ENCODE assay signal across 25 mouse cellular contexts in the genomic region with DNA sequence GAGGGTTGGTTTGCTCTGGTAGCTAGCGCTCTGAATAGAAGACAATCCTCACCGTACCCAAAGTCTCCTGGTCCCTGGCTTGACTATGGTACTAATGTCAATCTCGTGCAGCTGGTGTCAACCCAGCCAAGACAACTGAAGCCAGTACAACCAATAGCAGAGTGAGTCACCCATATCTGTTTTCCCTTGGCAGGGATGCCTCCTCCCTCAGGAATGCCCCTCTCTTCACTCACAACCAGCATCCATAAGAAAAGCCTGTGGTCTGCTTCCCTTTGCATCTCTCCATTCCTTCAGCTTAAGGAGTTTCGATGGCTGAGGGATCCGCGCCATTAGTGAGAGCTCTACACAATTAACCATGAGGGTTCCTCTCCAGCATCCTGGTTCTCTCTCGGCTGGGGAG.
"Had no signal": no experiment of that assay in that cellular context is flagged by ENCODE, and none has a peak within 500 bp of the region (broad histone marks: within the 10 kb centered on the region; RNA-seq: fewer than 3 reads in every experiment).

No protein-coding gene starts in this region.

- H3K4me2 ChIP-seq: heart, embryonic 12.5 days; hindbrain, embryonic 14.5 days; intestine, embryonic 15.5 days; limb, embryonic 12.5 days; liver, embryonic 11.5 days; liver, embryonic 13.5 days; liver, embryonic 15.5 days had no signal

- H3K4me3 ChIP-seq: gastrocnemius, adult 2 months; heart, embryonic 10.5 days; heart, embryonic 12.5 days; intestine, embryonic 15.5 days; layer of hippocampus, adult 2 months; left cerebral cortex, adult 2 months; limb, embryonic 10.5 days; limb, embryonic 12.5 days; liver, embryonic 13.5 days; liver, embryonic 15.5 days had no signal

- H3K27me3 ChIP-seq: heart, embryonic 12.5 days; intestine, embryonic 15.5 days; limb, embryonic 12.5 days had no signal

- DNase-seq: gastrocnemius, adult 2 months; gastrocnemius, postnatal 10 days; gastrocnemius, postnatal 25 days; heart, adult 18-20 months; heart, postnatal 10 days; heart, postnatal 4 days; kidney, adult 18-20 months; kidney, adult 8-10 months; kidney, postnatal 10 days; kidney, postnatal 25 days; kidney, postnatal 4 days had no signal

- H3K36me3 ChIP-seq: heart, embryonic 10.5 days; heart, embryonic 12.5 days; intestine, embryonic 15.5 days; limb, embryonic 10.5 days; limb, embryonic 12.5 days; liver, embryonic 13.5 days; liver, embryonic 15.5 days had no signal

- H3K9me3 ChIP-seq: heart, embryonic 10.5 days; heart, embryonic 12.5 days; intestine, embryonic 15.5 days; limb, embryonic 10.5 days; limb, embryonic 12.5 days; liver, embryonic 13.5 days; liver, embryonic 15.5 days had no signal

- H3K27ac ChIP-seq: gastrocnemius, adult 2 months; heart, embryonic 10.5 days; hindbrain, embryonic 14.5 days; intestine, embryonic 15.5 days; layer of hippocampus, adult 2 months; left cerebral cortex, adult 2 months; limb, embryonic 10.5 days; limb, embryonic 12.5 days; liver, embryonic 13.5 days; liver, embryonic 15.5 days had no signal

- H3K9ac ChIP-seq: heart, embryonic 12.5 days; hindbrain, embryonic 14.5 days; intestine, embryonic 15.5 days; limb, embryonic 12.5 days; liver, embryonic 13.5 days; liver, embryonic 15.5 days had no signal

- ATAC-seq: hindbrain, embryonic 16.5 days; inflammation-experienced regulatory T-cells, adult 6 months; intestine, embryonic 15.5 days; intestine, postnatal 0 days had no signal
